15 mouse cellular contexts compared by ENCODE assay signal in the genomic region with DNA sequence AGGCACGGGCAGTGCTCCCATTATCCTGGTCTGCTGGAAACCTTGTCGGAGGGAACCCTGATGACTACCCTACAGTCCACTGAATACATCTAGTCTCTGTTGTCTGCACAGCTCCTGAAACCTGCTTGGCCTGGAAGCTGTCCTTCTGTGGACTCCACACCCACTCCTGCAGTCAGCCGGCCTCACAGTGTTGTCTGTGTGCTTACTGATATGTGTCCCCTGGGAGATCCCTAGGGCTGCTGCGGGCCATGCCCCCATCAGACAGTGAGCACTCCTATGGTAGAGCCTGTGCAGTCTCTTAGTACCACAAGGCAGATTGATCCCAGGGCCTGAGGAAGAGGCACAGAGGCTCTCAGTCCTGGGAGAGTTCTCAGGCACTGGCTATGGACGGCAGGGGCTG. TPM values are rescaled to one million over a fixed set of nuclear protein-coding genes. Genes with fewer than 3 reads are reported as not detected.
DNase-seq lines count a peak whose midpoint lies in the region; ATAC-seq and TF ChIP-seq lines count a peak whose summit lies in the region.
"Had no signal": no experiment of that assay in that cellular context is flagged by ENCODE, and none has a peak within 500 bp of the region (broad histone marks: within the 10 kb centered on the region; RNA-seq: fewer than 3 reads in every experiment).

No protein-coding gene starts in this region.

- no peak for DNase-seq in embryonic facial prominence, embryonic 10.5 days (ENCODE audit: low spot score)
- peak; percentile 77 for DNase-seq in c-Kit-positive CD71-positive TER-119-positive erythroid progenitor cells, embryonic 14.5 days (ENCODE audit: low spot score)
- peak; percentile 77 for DNase-seq in liver, embryonic 13.5 days
- no peak for DNase-seq in gastrocnemius, postnatal 36 days
- DNase-seq in forebrain, embryonic 11.5 days (ENCODE audit: low spot score), result no peak
- DNase-seq: cerebellum, postnatal 14 days; kidney, adult 9 months; lung, adult 2 months; thymus, postnatal 25 days had no signal

- 0 out of 2 replicates have a peak overlapping the region, but pooled peaks have one; percentile 2 for H3K4me3 ChIP-seq in embryonic facial prominence, embryonic 12.5 days
- no peak overlapping the region for H3K4me3 ChIP-seq in embryonic facial prominence, embryonic 10.5 days
- H3K4me3 ChIP-seq in intestine, embryonic 15.5 days (replicated peaks), result no peak overlapping the region
- no peak overlapping the region for H3K4me3 ChIP-seq in intestine, postnatal 0 days (ENCODE audit: low read depth, low read length)
- peak overlapping the region; percentile 82 for H3K4me3 ChIP-seq in liver, embryonic 13.5 days (replicated peaks)
- H3K4me3 ChIP-seq in forebrain, embryonic 11.5 days (ENCODE audit: low read depth, low read length), result no peak overlapping the region
- H3K4me3 ChIP-seq: embryonic facial prominence, embryonic 15.5 days; hindbrain, embryonic 13.5 days; left cerebral cortex, adult 2 months had no signal

- TF ChIP-seq CTCF in intestine, postnatal 0 days (IDR thresholded peaks at IDR 0.05; ENCODE audit: low read depth), result no peak

- no peaks in the 10 kb centered on the region for H3K36me3 ChIP-seq in embryonic facial prominence, embryonic 12.5 days
- peaks cover 21% of the 10 kb centered on the region for H3K36me3 ChIP-seq in embryonic facial prominence, embryonic 10.5 days (replicated peaks)
- H3K36me3 ChIP-seq in intestine, embryonic 15.5 days, result no peaks in the 10 kb centered on the region
- peaks cover 32% of the 10 kb centered on the region for H3K36me3 ChIP-seq in intestine, postnatal 0 days (ENCODE audit: control insufficient read depth, insufficient read depth)
- peaks cover 74% of the 10 kb centered on the region for H3K36me3 ChIP-seq in liver, embryonic 13.5 days
- no peaks in the 10 kb centered on the region for H3K36me3 ChIP-seq in forebrain, embryonic 11.5 days (ENCODE audit: control insufficient read depth, insufficient read depth, low read length)
- H3K36me3 ChIP-seq: embryonic facial prominence, embryonic 15.5 days; hindbrain, embryonic 13.5 days had no signal

- intact Hi-C loops in gastrocnemius, postnatal 36 days (cut with DNase I), result no loop called here

- H3K4me2 ChIP-seq in embryonic facial prominence, embryonic 12.5 days (replicated peaks), result no peak overlapping the region
- no peak overlapping the region for H3K4me2 ChIP-seq in intestine, embryonic 15.5 days (replicated peaks)
- no peak overlapping the region for H3K4me2 ChIP-seq in intestine, postnatal 0 days (replicated peaks; ENCODE audit: low read depth)
- H3K4me2 ChIP-seq in liver, embryonic 13.5 days, result peak overlapping the region; percentile 99
- no peak overlapping the region for H3K4me2 ChIP-seq in forebrain, embryonic 11.5 days (ENCODE audit: low read depth, low read length, severe bottlenecking)
- H3K4me2 ChIP-seq: embryonic facial prominence, embryonic 15.5 days; hindbrain, embryonic 13.5 days had no signal

- peaks cover 3% of the 10 kb centered on the region; the same call in 1 of the 2 replicates for H3K4me1 ChIP-seq in embryonic facial prominence, embryonic 12.5 days
- H3K4me1 ChIP-seq in embryonic facial prominence, embryonic 10.5 days, result peaks cover 18% of the 10 kb centered on the region
- peaks cover 25% of the 10 kb centered on the region for H3K4me1 ChIP-seq in intestine, embryonic 15.5 days (replicated peaks)
- H3K4me1 ChIP-seq in intestine, postnatal 0 days (replicated peaks; ENCODE audit: control insufficient read depth, insufficient read depth, low read length), result 0 out of 2 replicates have a peak, but pooled peaks cover 4% of the 10 kb centered on the region
- peaks cover 89% of the 10 kb centered on the region for H3K4me1 ChIP-seq in liver, embryonic 13.5 days (replicated peaks)
- no peaks in the 10 kb centered on the region for H3K4me1 ChIP-seq in forebrain, embryonic 11.5 days (replicated peaks; ENCODE audit: control insufficient read depth, insufficient read depth, low read length)

- no peaks in the 10 kb centered on the region for H3K27me3 ChIP-seq in embryonic facial prominence, embryonic 12.5 days
- H3K27me3 ChIP-seq in embryonic facial prominence, embryonic 10.5 days (replicated peaks; ENCODE audit: low read depth, poor library complexity, severe bottlenecking), result no peaks in the 10 kb centered on the region
- no peaks in the 10 kb centered on the region for H3K27me3 ChIP-seq in intestine, embryonic 15.5 days (replicated peaks)
- no peaks in the 10 kb centered on the region for H3K27me3 ChIP-seq in intestine, postnatal 0 days (replicated peaks; ENCODE audit: control insufficient read depth, insufficient read depth, low read length)
- H3K27me3 ChIP-seq in liver, embryonic 13.5 days, result no peaks in the 10 kb centered on the region
- H3K27me3 ChIP-seq in forebrain, embryonic 11.5 days (ENCODE audit: control insufficient read depth, insufficient read depth, low read length), result no peaks in the 10 kb centered on the region
- H3K27me3 ChIP-seq: embryonic facial prominence, embryonic 15.5 days; hindbrain, embryonic 13.5 days had no signal

- H3K9ac ChIP-seq in embryonic facial prominence, embryonic 12.5 days, result no peak overlapping the region
- no peak overlapping the region for H3K9ac ChIP-seq in intestine, embryonic 15.5 days
- H3K9ac ChIP-seq in intestine, postnatal 0 days (ENCODE audit: low read depth, low read length), result no peak overlapping the region
- H3K9ac ChIP-seq in liver, embryonic 13.5 days, result peak overlapping the region; percentile 96
- H3K9ac ChIP-seq in forebrain, embryonic 11.5 days (ENCODE audit: low read length), result no peak overlapping the region
- H3K9ac ChIP-seq: embryonic facial prominence, embryonic 15.5 days; hindbrain, embryonic 13.5 days had no signal

- WGBS in embryonic facial prominence, embryonic 12.5 days, result 77% methylated on average over 5 of the region's 5 CpGs
- WGBS in embryonic facial prominence, embryonic 10.5 days, result 76% methylated on average over 5 of the region's 5 CpGs
- 74% methylated on average over 5 of the region's 5 CpGs for WGBS in intestine, embryonic 15.5 days
- WGBS in intestine, postnatal 0 days, result 76% methylated on average over 5 of the region's 5 CpGs
- WGBS in liver, embryonic 13.5 days (ENCODE audit: insufficient replicate concordance), result 22% methylated on average over 5 of the region's 5 CpGs
- 84% methylated on average over 5 of the region's 5 CpGs for WGBS in forebrain, embryonic 11.5 days

- ATAC-seq in embryonic facial prominence, embryonic 12.5 days (ENCODE audit: insufficient number of reproducible peaks, insufficient read depth, low FRiP score, low TSS enrichment), result no peak
- ATAC-seq in intestine, embryonic 15.5 days, result no peak
- ATAC-seq in intestine, postnatal 0 days, result no peak
- ATAC-seq in liver, embryonic 13.5 days (ENCODE audit: low read depth), result peak; percentile 61
- ATAC-seq in forebrain, embryonic 11.5 days (replicated peaks; ENCODE audit: low FRiP score), result no peak

- H3K9me3 ChIP-seq in embryonic facial prominence, embryonic 12.5 days, result no peaks in the 10 kb centered on the region
- no peaks in the 10 kb centered on the region for H3K9me3 ChIP-seq in embryonic facial prominence, embryonic 10.5 days
- H3K9me3 ChIP-seq in intestine, embryonic 15.5 days, result no peaks in the 10 kb centered on the region
- no peaks in the 10 kb centered on the region for H3K9me3 ChIP-seq in intestine, postnatal 0 days (ENCODE audit: control insufficient read depth)
- H3K9me3 ChIP-seq in liver, embryonic 13.5 days (replicated peaks), result 0 out of 2 replicates have a peak, but pooled peaks cover 2% of the 10 kb centered on the region
- no peaks in the 10 kb centered on the region for H3K9me3 ChIP-seq in forebrain, embryonic 11.5 days (ENCODE audit: control insufficient read depth, low read length)
- H3K9me3 ChIP-seq: embryonic facial prominence, embryonic 15.5 days; hindbrain, embryonic 13.5 days had no signal

- 0 out of 2 replicates have a peak overlapping the region, but pooled peaks have one; percentile 17 for H3K27ac ChIP-seq in embryonic facial prominence, embryonic 12.5 days
- no peak overlapping the region for H3K27ac ChIP-seq in embryonic facial prominence, embryonic 10.5 days (replicated peaks)
- 0 out of 2 replicates have a peak overlapping the region, but pooled peaks have one; percentile 13 for H3K27ac ChIP-seq in intestine, embryonic 15.5 days
- H3K27ac ChIP-seq in intestine, postnatal 0 days (ENCODE audit: low read depth, low read length), result no peak overlapping the region
- peak overlapping the region; percentile 100 for H3K27ac ChIP-seq in liver, embryonic 13.5 days
- H3K27ac ChIP-seq in forebrain, embryonic 11.5 days (ENCODE audit: low read depth, low read length), result no peak overlapping the region
- H3K27ac ChIP-seq: embryonic facial prominence, embryonic 15.5 days; hindbrain, embryonic 13.5 days; left cerebral cortex, adult 2 months had no signal

RNA-seq across cellular contexts. Expression of a gene that starts 3.2 kb away (rescaled TPM):
- polyA plus RNA-seq in embryonic facial prominence, embryonic 12.5 days (2016; fragmentation: Nextera tagmentation; extraction: Ambion mirVana), result 8.1 and 8.8 TPM in 2 replicates
- 10.0 and 12.0 TPM in 2 replicates for polyA plus RNA-seq in embryonic facial prominence, embryonic 10.5 days (2016; fragmentation: Nextera tagmentation; extraction: Ambion mirVana)
- 16.0 and 16.3 TPM in 2 replicates for polyA plus RNA-seq in intestine, embryonic 15.5 days (2015; fragmentation: Nextera tagmentation; extraction: Ambion mirVana)
- polyA plus RNA-seq in intestine, postnatal 0 days (2015; fragmentation: Nextera tagmentation; extraction: Ambion mirVana), result 7.1 and 8.9 TPM in 2 replicates
- 14.2 and 15.0 TPM in 2 replicates for polyA plus RNA-seq in liver, embryonic 13.5 days (2015; fragmentation: Nextera tagmentation; extraction: Ambion mirVana)
- 1 to 10 TPM; 6.0 to 8.9 TPM for total RNA-seq in gastrocnemius, postnatal 36 days (2021)
- 12.3 and 13.7 TPM in 2 replicates for polyA plus RNA-seq in forebrain, embryonic 11.5 days (2014; fragmentation: Nextera tagmentation; extraction: Ambion mirVana)

RNA-seq across cellular contexts. Expression of a gene that starts 6.3 kb away (rescaled TPM):
- 12.3 and 13.5 TPM in 2 replicates for polyA plus RNA-seq in embryonic facial prominence, embryonic 12.5 days (2016; fragmentation: Nextera tagmentation; extraction: Ambion mirVana)
- 10.4 and 11.8 TPM in 2 replicates for polyA plus RNA-seq in embryonic facial prominence, embryonic 10.5 days (2016; fragmentation: Nextera tagmentation; extraction: Ambion mirVana)
- 64.4 and 78.1 TPM in 2 replicates for polyA plus RNA-seq in intestine, embryonic 15.5 days (2015; fragmentation: Nextera tagmentation; extraction: Ambion mirVana)
- 129 and 141 TPM in 2 replicates for polyA plus RNA-seq in intestine, postnatal 0 days (2015; fragmentation: Nextera tagmentation; extraction: Ambion mirVana)
- 184 and 190 TPM in 2 replicates for polyA plus RNA-seq in liver, embryonic 13.5 days (2015; fragmentation: Nextera tagmentation; extraction: Ambion mirVana)
- total RNA-seq in gastrocnemius, postnatal 36 days (2021), result 10 to 100 TPM; 30.6 to 33.4 TPM
- polyA plus RNA-seq in forebrain, embryonic 11.5 days (2014; fragmentation: Nextera tagmentation; extraction: Ambion mirVana), result 12.6 TPM in 2 replicates

RNA-seq across cellular contexts. Expression of a gene that starts 48.1 kb away (rescaled TPM):
- polyA plus RNA-seq in embryonic facial prominence, embryonic 12.5 days (2016; fragmentation: Nextera tagmentation; extraction: Ambion mirVana), result 73.6 and 75.1 TPM in 2 replicates
- polyA plus RNA-seq in embryonic facial prominence, embryonic 10.5 days (2016; fragmentation: Nextera tagmentation; extraction: Ambion mirVana), result 52.0 and 53.9 TPM in 2 replicates
- 78.7 and 83.1 TPM in 2 replicates for polyA plus RNA-seq in intestine, embryonic 15.5 days (2015; fragmentation: Nextera tagmentation; extraction: Ambion mirVana)
- polyA plus RNA-seq in intestine, postnatal 0 days (2015; fragmentation: Nextera tagmentation; extraction: Ambion mirVana), result 75.0 and 89.9 TPM in 2 replicates
- polyA plus RNA-seq in liver, embryonic 13.5 days (2015; fragmentation: Nextera tagmentation; extraction: Ambion mirVana), result 57.8 and 62.1 TPM in 2 replicates
- 10 to 100 TPM; 30.6 to 40.6 TPM for total RNA-seq in gastrocnemius, postnatal 36 days (2021)
- 68.3 and 68.7 TPM in 2 replicates for polyA plus RNA-seq in forebrain, embryonic 11.5 days (2014; fragmentation: Nextera tagmentation; extraction: Ambion mirVana)

RNA-seq across cellular contexts. Expression of a gene that starts 57.5 kb away (rescaled TPM):
- polyA plus RNA-seq in embryonic facial prominence, embryonic 12.5 days (2016; fragmentation: Nextera tagmentation; extraction: Ambion mirVana), result 10.2 and 10.7 TPM in 2 replicates
- 11.9 and 15.3 TPM in 2 replicates for polyA plus RNA-seq in embryonic facial prominence, embryonic 10.5 days (2016; fragmentation: Nextera tagmentation; extraction: Ambion mirVana)
- polyA plus RNA-seq in intestine, embryonic 15.5 days (2015; fragmentation: Nextera tagmentation; extraction: Ambion mirVana), result 7.6 and 7.8 TPM in 2 replicates
- polyA plus RNA-seq in intestine, postnatal 0 days (2015; fragmentation: Nextera tagmentation; extraction: Ambion mirVana), result 3.6 and 3.9 TPM in 2 replicates
- 3.4 and 5.2 TPM in 2 replicates for polyA plus RNA-seq in liver, embryonic 13.5 days (2015; fragmentation: Nextera tagmentation; extraction: Ambion mirVana)
- 1 to 10 TPM; 1.9 to 3.6 TPM for total RNA-seq in gastrocnemius, postnatal 36 days (2021)
- 11.8 and 13.6 TPM in 2 replicates for polyA plus RNA-seq in forebrain, embryonic 11.5 days (2014; fragmentation: Nextera tagmentation; extraction: Ambion mirVana)

RNA-seq across cellular contexts. Expression of a gene that starts 57.6 kb away (rescaled TPM):
- polyA plus RNA-seq in embryonic facial prominence, embryonic 12.5 days (2016; fragmentation: Nextera tagmentation; extraction: Ambion mirVana), result 2.3 and 2.6 TPM in 2 replicates
- polyA plus RNA-seq in embryonic facial prominence, embryonic 10.5 days (2016; fragmentation: Nextera tagmentation; extraction: Ambion mirVana), result 2.5 and 2.8 TPM in 2 replicates
- 2.8 and 3.4 TPM in 2 replicates for polyA plus RNA-seq in intestine, embryonic 15.5 days (2015; fragmentation: Nextera tagmentation; extraction: Ambion mirVana)
- polyA plus RNA-seq in intestine, postnatal 0 days (2015; fragmentation: Nextera tagmentation; extraction: Ambion mirVana), result 1.3 and 1.5 TPM in 2 replicates
- 2.3 and 2.5 TPM in 2 replicates for polyA plus RNA-seq in liver, embryonic 13.5 days (2015; fragmentation: Nextera tagmentation; extraction: Ambion mirVana)
- total RNA-seq in gastrocnemius, postnatal 36 days (2021), result 1 to 10 TPM; 4.0 to 5.5 TPM
- polyA plus RNA-seq in forebrain, embryonic 11.5 days (2014; fragmentation: Nextera tagmentation; extraction: Ambion mirVana), result 3.7 and 3.9 TPM in 2 replicates

Comparison
In these comparisons a context has a peak if more than half of its experiments do, and no peak if none do; other contexts are left out.
1. H3K27ac ChIP-seq: peak in embryonic facial prominence, embryonic 12.5 days (single experiment), intestine, embryonic 15.5 days (single experiment) and liver, embryonic 13.5 days (single experiment); none in embryonic facial prominence, embryonic 10.5 days (single experiment), intestine, postnatal 0 days (single experiment) and forebrain, embryonic 11.5 days (single experiment).
2. H3K4me3 ChIP-seq: peak in embryonic facial prominence, embryonic 12.5 days (single experiment) and liver, embryonic 13.5 days (single experiment); none in embryonic facial prominence, embryonic 10.5 days (single experiment), intestine, embryonic 15.5 days (single experiment), intestine, postnatal 0 days (single experiment) and forebrain, embryonic 11.5 days (single experiment).
3. DNase-seq: peak in c-Kit-positive CD71-positive TER-119-positive erythroid progenitor cells, embryonic 14.5 days (single experiment) and liver, embryonic 13.5 days (single experiment); none in embryonic facial prominence, embryonic 10.5 days (single experiment), gastrocnemius, postnatal 36 days (0 of 2) and forebrain, embryonic 11.5 days (single experiment).